Mouse (Mus musculus) cerebellum, adult 9-11 months (tissue): ENCODE results near the gene Trim71.

Source experiments
- DNase-seq: peaks from one replicate; pipeline ENCODE4 v3.0.0; 2022

The Trim71 gene

DNA sequence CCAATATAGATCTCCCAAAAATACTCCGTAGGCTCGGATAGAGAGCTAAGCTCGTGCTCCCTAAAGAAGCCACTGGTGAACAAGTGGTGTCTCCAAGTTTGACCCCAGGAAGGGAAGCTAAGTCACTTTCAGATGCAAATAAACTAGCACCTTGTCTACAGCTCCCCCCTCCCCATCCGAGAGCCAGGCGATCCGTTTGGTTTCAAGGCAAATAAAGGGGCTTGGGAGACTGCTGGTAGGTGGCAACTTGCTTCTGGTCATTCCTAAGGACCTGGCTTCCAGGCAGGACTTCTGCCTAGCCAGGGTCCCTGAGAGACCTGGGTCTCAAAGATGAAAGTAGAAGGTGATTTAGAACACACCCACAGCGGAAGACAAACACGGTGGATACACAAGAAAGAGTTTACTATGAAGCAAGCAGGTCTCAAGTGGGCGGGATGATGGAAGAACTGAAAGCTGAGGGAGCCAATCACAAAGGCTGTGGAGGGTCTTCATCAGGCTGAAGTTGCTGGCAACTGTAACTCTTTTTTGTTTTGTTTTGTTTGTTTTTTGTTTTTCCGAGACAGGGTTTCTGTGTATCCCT lies 7.8 kb downstream of the Trim71 start:
- no peak for DNase-seq

DNA sequence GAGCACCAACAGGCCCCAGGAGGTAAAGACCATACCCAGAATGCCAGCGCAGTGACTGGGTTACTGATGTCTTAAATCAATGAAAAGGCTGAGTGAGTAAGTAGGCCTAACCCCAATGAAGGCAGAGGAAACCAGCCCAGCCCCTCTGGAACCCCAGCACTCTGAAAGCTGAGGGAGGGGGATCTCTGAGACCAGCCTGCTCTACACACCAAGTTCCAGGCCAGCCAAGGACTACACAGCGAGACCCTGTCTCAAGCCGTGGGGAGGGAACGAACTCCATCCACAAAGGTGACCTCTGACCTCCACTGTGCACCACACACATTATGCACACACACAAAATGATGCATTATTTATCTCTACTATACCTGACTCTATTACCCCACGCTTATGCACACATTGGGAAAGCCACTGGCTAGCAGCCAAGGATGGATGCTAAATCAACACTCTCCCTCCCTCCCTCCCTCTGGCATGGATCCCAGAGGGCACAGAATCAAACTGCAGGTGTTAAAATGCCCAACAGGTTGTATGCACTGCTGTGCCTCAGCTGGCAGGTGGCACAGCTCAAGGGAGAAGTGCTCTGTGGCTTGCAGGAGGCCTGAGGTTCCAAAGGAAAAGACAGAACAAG lies 9.7 kb downstream of the Trim71 start:
- DNase-seq: no peak

DNA sequence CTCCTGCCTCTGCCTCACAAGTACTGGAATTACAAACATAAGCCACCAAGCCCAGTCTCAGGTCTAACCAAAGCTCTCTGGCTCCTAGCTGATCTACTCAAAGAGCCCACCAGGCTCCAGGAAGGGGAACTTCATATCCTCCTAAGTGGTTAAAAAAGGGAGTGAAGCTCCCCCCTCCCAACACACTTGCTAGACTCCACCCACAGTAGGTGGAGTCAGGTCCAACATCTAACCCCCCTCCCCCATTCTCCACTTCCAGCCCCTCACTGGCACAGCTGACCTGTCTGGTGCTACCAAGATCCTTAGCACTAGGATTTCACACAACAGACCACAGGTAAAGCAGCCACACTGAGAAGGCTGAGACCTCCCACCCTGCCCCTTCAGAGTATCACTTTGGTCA lies 10.3 kb downstream of the Trim71 start:
- DNase-seq: no peak

GRCm38 (mm10) chr9:114550033-114550432 lies 14.1 kb downstream of the Trim71 start:
- no peak for DNase-seq

GRCm38 (mm10) chr9:114549117-114549516 lies 15.1 kb downstream of the Trim71 start:
- no peak for DNase-seq

GRCm38 (mm10) chr9:114548496-114548895 lies 15.7 kb downstream of the Trim71 start:
- no peak for DNase-seq

GRCm38 (mm10) chr9:114547643-114548077 lies 16.5 kb downstream of the Trim71 start:
- DNase-seq: no peak

DNA sequence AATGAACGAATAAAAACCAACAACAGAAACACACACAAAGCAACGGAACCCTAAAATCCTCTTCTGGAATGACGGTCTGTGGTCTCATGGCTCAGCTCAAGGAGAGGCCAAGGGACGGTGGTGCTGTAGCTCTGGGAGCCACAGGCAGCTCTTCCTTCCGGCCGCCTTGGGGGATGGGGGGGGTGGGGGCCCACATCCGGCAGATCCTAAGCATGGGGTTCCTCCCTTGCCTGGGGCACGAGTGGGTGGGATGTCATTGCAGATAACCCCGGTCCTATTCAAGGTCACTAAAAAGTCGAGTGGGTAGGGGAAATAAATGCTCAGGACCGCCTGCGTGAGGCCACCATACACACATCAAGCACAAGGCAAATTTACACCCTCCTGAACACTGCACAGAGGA lies 17.4 kb downstream of the Trim71 start:
- DNase-seq: no peak

GRCm38 (mm10) chr9:114544754-114545393 lies 19.3 kb downstream of the Trim71 start:
- DNase-seq: no peak

- DNase-seq: peak; percentile 6
Measured at GRCm38 (mm10) chr9:114543882-114544753, 20.1 kb downstream of the Trim71 start.

- no peak for DNase-seq
Measured at GRCm38 (mm10) chr9:114541279-114541741, 22.9 kb downstream of the Trim71 start.

DNA sequence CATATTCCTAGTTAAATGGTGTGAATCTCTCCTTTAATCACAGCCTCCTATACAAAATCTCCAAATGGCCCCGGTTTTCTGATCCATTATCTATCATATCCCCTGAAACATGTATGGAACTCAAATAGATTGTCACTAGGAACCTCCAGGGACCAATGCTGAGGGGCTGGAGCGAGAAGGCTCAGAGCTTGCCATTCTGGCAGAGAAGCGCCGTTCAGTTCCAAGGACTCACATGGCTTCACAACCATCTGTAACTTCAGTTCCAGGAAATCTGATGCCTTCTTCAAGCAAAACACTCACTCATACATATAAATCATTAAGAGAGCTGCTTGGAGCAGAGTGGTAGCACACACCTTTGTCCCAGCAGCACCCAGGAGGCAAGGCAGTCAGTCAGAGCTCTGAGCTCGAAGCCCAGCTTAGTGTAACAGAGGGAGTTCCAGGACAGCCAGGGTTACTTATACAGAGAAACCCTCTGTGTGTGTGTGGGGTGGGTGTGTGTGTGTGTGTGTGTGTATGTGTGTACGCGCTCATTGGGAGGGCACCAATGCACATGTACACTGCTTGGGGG lies 25.1 kb downstream of the Trim71 start:
- no peak for DNase-seq

- no peak for DNase-seq
Measured at GRCm38 (mm10) chr9:114536628-114537027, 27.5 kb downstream of the Trim71 start.

- DNase-seq: no peak
Measured at GRCm38 (mm10) chr9:114534747-114535517, 29.2 kb downstream of the Trim71 start.

DNA sequence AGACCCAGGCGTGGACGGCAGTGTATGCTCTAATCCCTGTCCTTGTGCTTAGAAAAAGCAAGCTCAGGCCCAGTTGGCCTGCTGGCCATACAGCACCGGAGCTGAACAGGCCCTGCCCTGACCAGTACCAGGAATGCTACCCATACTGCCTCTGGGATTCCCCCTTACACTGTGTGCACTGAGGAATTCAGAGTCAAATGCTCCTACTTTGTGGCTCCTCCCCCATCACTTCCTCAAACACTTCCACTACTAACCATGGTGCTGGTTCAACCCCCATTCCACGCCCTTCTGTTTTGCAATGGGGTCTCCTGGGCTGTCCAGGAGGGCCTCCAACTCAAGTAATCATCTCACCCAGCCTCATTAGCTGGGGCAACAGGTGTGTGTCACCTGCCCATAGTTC lies 30.3 kb downstream of the Trim71 start:
- DNase-seq: no peak

GRCm38 (mm10) chr9:114531276-114531675 lies 32.9 kb downstream of the Trim71 start:
- DNase-seq: no peak

DNA sequence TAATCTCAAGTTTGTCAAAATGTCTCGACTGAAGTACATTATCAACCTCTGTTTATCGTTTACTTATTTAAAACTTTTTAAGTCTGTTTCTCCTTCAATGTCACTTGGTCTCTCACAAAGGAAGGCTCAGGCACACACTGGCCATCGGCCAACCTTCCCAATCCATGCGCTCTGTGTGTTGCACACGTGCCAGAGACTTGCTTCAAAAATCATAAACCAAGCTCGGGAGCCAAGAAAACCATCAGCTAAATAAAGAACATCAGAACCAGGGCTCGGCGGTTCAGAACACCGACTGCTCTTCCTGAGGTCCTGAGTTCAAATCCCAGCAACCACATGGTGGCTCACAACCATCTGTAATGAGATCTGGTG lies 35.5 kb downstream of the Trim71 start:
- DNase-seq: no peak

- no peak for DNase-seq
Measured at GRCm38 (mm10) chr9:114527992-114528679, 36.0 kb downstream of the Trim71 start.

DNA sequence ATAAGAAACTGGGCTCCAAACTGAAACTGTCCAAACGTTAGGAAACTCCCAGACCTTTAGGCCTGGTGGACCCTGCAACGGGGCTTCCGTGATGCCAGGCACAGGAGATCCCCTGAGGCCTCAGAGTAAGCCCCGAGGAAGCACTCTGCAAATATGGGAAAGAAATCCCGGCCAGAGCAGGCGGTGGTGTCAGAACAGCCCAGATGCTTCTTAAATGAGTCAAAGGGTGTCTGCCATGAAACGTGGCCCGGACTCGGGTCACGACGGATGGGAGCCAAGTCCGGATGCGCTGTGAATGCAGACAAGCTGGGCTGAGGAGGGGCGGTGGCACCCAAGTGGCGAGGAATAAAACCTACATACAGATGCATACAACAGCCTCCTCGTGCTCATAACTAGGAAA lies 37.1 kb downstream of the Trim71 start:
- DNase-seq: no peak

DNA sequence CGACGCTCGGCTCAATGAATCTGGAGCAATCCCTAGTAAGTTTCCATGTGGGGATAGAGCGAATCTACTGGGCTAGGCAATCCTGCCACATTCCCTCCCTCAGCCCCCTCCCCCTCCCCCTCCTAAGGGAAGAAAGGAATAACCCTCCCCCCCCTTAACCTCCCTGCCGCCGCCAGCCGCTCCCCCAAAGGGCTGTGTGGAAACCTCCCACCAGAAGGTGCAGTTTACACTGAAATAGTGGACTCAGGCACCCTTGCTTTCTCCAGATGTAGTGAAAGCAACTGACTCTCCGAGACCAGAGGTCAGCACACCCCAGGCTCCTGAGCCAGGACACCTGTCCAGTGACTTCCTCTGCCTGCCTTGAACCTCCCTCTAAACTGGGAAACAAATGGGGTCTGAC lies 37.6 kb downstream of the Trim71 start:
- no peak for DNase-seq

- no peak for DNase-seq
Measured at GRCm38 (mm10) chr9:114525891-114526290, 38.3 kb downstream of the Trim71 start.
